ENCODE assay signal across 25 mouse cellular contexts in the genomic region with DNA sequence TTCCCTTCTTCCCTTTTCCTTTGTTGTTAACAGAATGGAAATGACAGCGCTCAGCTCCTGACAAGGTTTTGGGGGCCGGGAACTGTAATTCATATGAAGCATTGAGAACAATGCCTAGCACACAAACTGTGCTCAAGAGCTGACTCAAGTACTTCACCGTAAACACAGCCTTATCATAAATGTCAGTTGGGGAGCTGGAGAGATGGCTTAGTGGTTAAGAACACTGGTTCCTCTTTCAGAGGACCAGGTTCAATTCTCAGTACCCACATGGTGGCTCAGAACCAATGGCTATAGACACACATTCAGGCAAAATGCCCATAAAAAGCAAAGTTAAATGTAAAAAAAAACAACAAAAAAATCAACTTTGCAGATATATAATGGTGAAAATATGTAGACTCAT. TPM values are rescaled to one million over a fixed set of nuclear protein-coding genes. Genes with fewer than 3 reads are reported as not detected.
DNase-seq lines count a peak whose midpoint lies in the region; ATAC-seq and TF ChIP-seq lines count a peak whose summit lies in the region.
"Had no signal": no experiment of that assay in that cellular context is flagged by ENCODE, and none has a peak within 500 bp of the region (broad histone marks: within the 10 kb centered on the region; RNA-seq: fewer than 3 reads in every experiment).

No protein-coding gene starts in this region.

- TF ChIP-seq EP300 in MEL (IDR thresholded peaks at IDR 0.05; ENCODE audit: low read depth in 1 of 2, low read length in 2 of 2): peak; percentile 83 to 85

- H3K4me1 ChIP-seq in MEL (ENCODE audit: control insufficient read depth in 1 of 2, insufficient read depth in 2 of 2, low read length in 2 of 2): peaks cover 4 to 14% of the 10 kb centered on the region in 2 experiments
- H3K4me1 ChIP-seq: embryonic facial prominence, embryonic 12.5 days had no signal

- intact Hi-C loops in left cerebral cortex, adult 2 months (cut with DNase I): no loop called here

- ATAC-seq in common myeloid progenitor, adult 5-6 weeks (replicated peaks; ENCODE audit: low read depth, poor library complexity, severe bottlenecking): peak; percentile 82
- peak; percentile 66 for ATAC-seq in megakaryocyte progenitor cell, adult 5-6 weeks (replicated peaks; ENCODE audit: poor library complexity)
- ATAC-seq: activated CD4-positive, CD25-positive, alpha-beta regulatory T cell, adult 4 months; CD4-positive, CD25-positive, alpha-beta regulatory T cell, adult 4 months; forebrain, embryonic 14.5 days; forebrain, embryonic 16.5 days; Patski had no signal

- no peak for TF ChIP-seq POLR2A in MEL (IDR thresholded peaks at IDR 0.05; ENCODE audit: control insufficient read depth in 1 of 2, insufficient read depth in 1 of 2, low read depth in 1 of 2, low read length in 2 of 2, poor library complexity in 1 of 2)

- H3K9ac ChIP-seq in MEL (ENCODE audit: control insufficient read depth, low read depth, low read length, poor library complexity, severe bottlenecking): no peak overlapping the region
- H3K9ac ChIP-seq: embryonic facial prominence, embryonic 12.5 days; forebrain, embryonic 12.5 days had no signal

- TF ChIP-seq RAD21 in MEL (IDR thresholded peaks at IDR 0.05; ENCODE audit: low read depth, low read length): no peak

- peaks cover 0 to 12% of the 10 kb centered on the region in 2 experiments; a peak in 2 of 4 replicates for H3K36me3 ChIP-seq in MEL (ENCODE audit: control insufficient read depth in 1 of 2, insufficient read depth in 2 of 2, low read length in 2 of 2)
- H3K36me3 ChIP-seq: embryonic facial prominence, embryonic 10.5 days; embryonic facial prominence, embryonic 12.5 days; forebrain, embryonic 12.5 days; G1E had no signal

- H3K4me3 ChIP-seq in MEL (ENCODE audit: control insufficient read depth in 1 of 2, insufficient read depth in 1 of 2, low read depth in 2 of 2, low read length in 2 of 2): no peak overlapping the region
- H3K4me3 ChIP-seq in left cerebral cortex, adult 2 months: no peak overlapping the region
- H3K4me3 ChIP-seq: embryonic facial prominence, embryonic 10.5 days; embryonic facial prominence, embryonic 12.5 days; forebrain, embryonic 12.5 days had no signal

- H3K79me2 ChIP-seq in MEL (ENCODE audit: control insufficient read depth, insufficient read depth, low read length, poor library complexity): no peaks in the 10 kb centered on the region

- H3K27me3 ChIP-seq in MEL (ENCODE audit: control insufficient read depth in 1 of 2, insufficient read depth in 2 of 2, low read length in 2 of 2): 0 out of 4 replicates have a peak, but pooled peaks cover 0 to 2% of the 10 kb centered on the region in 2 experiments
- H3K27me3 ChIP-seq: CH12.LX; embryonic facial prominence, embryonic 12.5 days had no signal

- peak overlapping the region; percentile 63 for H3K27ac ChIP-seq in MEL (ENCODE audit: control insufficient read depth, low read depth, low read length)
- H3K27ac ChIP-seq in left cerebral cortex, adult 2 months: no peak overlapping the region
- H3K27ac ChIP-seq: embryonic facial prominence, embryonic 10.5 days; embryonic facial prominence, embryonic 12.5 days; forebrain, embryonic 12.5 days had no signal

- no peak for TF ChIP-seq CTCF in MEL (IDR thresholded peaks at IDR 0.05 in 2 of 3, conservative IDR thresholded peaks at IDR 0.05 in 1 of 3; ENCODE audit: control insufficient read depth in 1 of 3, insufficient read depth in 1 of 3, low read depth in 2 of 3, low read length in 3 of 3, poor library complexity in 1 of 3, severe bottlenecking in 1 of 3)
- no peak for TF ChIP-seq CTCF in left cerebral cortex, adult 2 months (IDR thresholded peaks at IDR 0.05)

- DNase-seq in MEL (ENCODE audit: low read depth, low spot score): peak; percentile 90
- no peak for DNase-seq in testis, postnatal 14 days (ENCODE audit: low spot score)
- DNase-seq in thymus, postnatal 36 days: no peak
- no peak for DNase-seq in left cerebral cortex, adult 2 months (ENCODE audit: extremely low spot score in 1 of 2, low spot score in 2 of 2)
- DNase-seq: adrenal gland, adult 8-10 months; adrenal gland, postnatal 14 days; adrenal gland, postnatal 36 days; B cell, adult 2 months; cerebellum, adult 18-20 months; cerebellum, adult 8-10 months; cerebellum, adult 9-11 months; cerebellum, postnatal 14 days; cerebellum, postnatal 36 days had no signal

- H3K9me3 ChIP-seq in MEL (replicated peaks; ENCODE audit: insufficient read depth, low read length): no peaks in the 10 kb centered on the region
- H3K9me3 ChIP-seq: embryonic facial prominence, embryonic 10.5 days; embryonic facial prominence, embryonic 12.5 days; forebrain, embryonic 12.5 days; G1E had no signal

TF ChIP-seq in MEL, 35 proteins besides CTCF, POLR2A, EP300 and RAD21:
- TF ChIP-seq TAL1 (IDR thresholded peaks at IDR 0.05; ENCODE audit: low read length): peak; percentile 67
- no peak for TF ChIP-seq KAT2A (conservative IDR thresholded peaks at IDR 0.05; ENCODE audit: low read depth, low read length)
- TF ChIP-seq USF2 (IDR thresholded peaks at IDR 0.05; ENCODE audit: borderline replicate concordance in 1 of 2, insufficient read depth in 1 of 2, low read depth in 1 of 2, low read length in 2 of 2): no peak
- no peak for TF ChIP-seq HCFC1 (IDR thresholded peaks at IDR 0.05; ENCODE audit: low read depth, low read length)
- TF ChIP-seq USF1 (IDR thresholded peaks at IDR 0.05; ENCODE audit: low read depth, low read length): peak; percentile 74
- TF ChIP-seq MYB (IDR thresholded peaks at IDR 0.05; ENCODE audit: low read depth, low read length): peak; percentile 60; the same call in 1 of the 2 replicates
- peak; percentile 96 for TF ChIP-seq TBP (IDR thresholded peaks at IDR 0.05; ENCODE audit: low read depth, low read length)
- peak; percentile 81 for TF ChIP-seq ETS1 (IDR thresholded peaks at IDR 0.05; ENCODE audit: low read depth, low read length)
- TF ChIP-seq JUND (IDR thresholded peaks at IDR 0.05; ENCODE audit: low read depth, low read length): no peak
- TF ChIP-seq GABPA (IDR thresholded peaks at IDR 0.05; ENCODE audit: low read depth, low read length): no peak
- TF ChIP-seq POLR2AphosphoS5 (IDR thresholded peaks at IDR 0.05; ENCODE audit: borderline replicate concordance, low read depth, low read length): no peak
- TF ChIP-seq ELF1 (IDR thresholded peaks at IDR 0.05; ENCODE audit: low read depth, low read length): no peak
- peak; percentile 49; the same call in 1 of the 2 replicates for TF ChIP-seq SIN3A (IDR thresholded peaks at IDR 0.05; ENCODE audit: low read length)
- TF ChIP-seq MYC (IDR thresholded peaks at IDR 0.05; ENCODE audit: low read depth, low read length): peak; percentile 80; the same call in 1 of the 2 replicates
- peak; percentile 68 for TF ChIP-seq TCF12 (IDR thresholded peaks at IDR 0.05; ENCODE audit: low read depth, low read length)
- TF ChIP-seq UBTF (IDR thresholded peaks at IDR 0.05; ENCODE audit: borderline replicate concordance, insufficient read depth, low read depth, low read length): no peak
- TF ChIP-seq MXI1 (IDR thresholded peaks at IDR 0.05; ENCODE audit: low read depth, low read length): 0 out of 2 replicates have a peak, but pooled peaks have one; percentile 26
- TF ChIP-seq ZMIZ1 (IDR thresholded peaks at IDR 0.05; ENCODE audit: low read depth, low read length): no peak
- no peak for TF ChIP-seq ZC3H11A (IDR thresholded peaks at IDR 0.05; ENCODE audit: low read depth, low read length)
- TF ChIP-seq RCOR1 (IDR thresholded peaks at IDR 0.05; ENCODE audit: low read depth, low read length): peak; percentile 52
- no peak for TF ChIP-seq MAX (IDR thresholded peaks at IDR 0.05; ENCODE audit: low read length)
- TF ChIP-seq CHD2 (IDR thresholded peaks at IDR 0.05; ENCODE audit: low read length): no peak
- TF ChIP-seq SMC3 (IDR thresholded peaks at IDR 0.05; ENCODE audit: low read depth, low read length): no peak; the same call in 1 of the 2 replicates
- peak; percentile 83 for TF ChIP-seq GATA1 (IDR thresholded peaks at IDR 0.05; ENCODE audit: low read depth, low read length)
- no peak for TF ChIP-seq MAZ (IDR thresholded peaks at IDR 0.05; ENCODE audit: low read depth, low read length)
- peak; percentile 51; the same call in 1 of the 2 replicates for TF ChIP-seq MAFK (IDR thresholded peaks at IDR 0.05; ENCODE audit: borderline replicate concordance, low read depth, low read length)
- TF ChIP-seq NRF1 (IDR thresholded peaks at IDR 0.05; ENCODE audit: insufficient read depth, low read depth, low read length, poor library complexity, severe bottlenecking): no peak
- peak; percentile 40 for TF ChIP-seq ZNF384 (IDR thresholded peaks at IDR 0.05; ENCODE audit: low read depth, low read length)
- TF ChIP-seq CHD1 (IDR thresholded peaks at IDR 0.05; ENCODE audit: low read depth, low read length): no peak
- TF ChIP-seq NELFE (IDR thresholded peaks at IDR 0.05; ENCODE audit: low read depth, low read length): no peak
- peak; percentile 55; the same call in 1 of the 2 replicates for TF ChIP-seq BHLHE40 (IDR thresholded peaks at IDR 0.05; ENCODE audit: borderline replicate concordance, low read depth, low read length)
- no peak for TF ChIP-seq POLR2AphosphoS2 (IDR thresholded peaks at IDR 0.05; ENCODE audit: low read length)
- TF ChIP-seq ZKSCAN1 (IDR thresholded peaks at IDR 0.05; ENCODE audit: low read depth, low read length): no peak
- no peak for TF ChIP-seq MEF2A (IDR thresholded peaks at IDR 0.05; ENCODE audit: extremely low read depth, insufficient replicate concordance, low read depth, low read length, poor library complexity, severe bottlenecking)
- no peak for TF ChIP-seq E2F4 (IDR thresholded peaks at IDR 0.05; ENCODE audit: borderline replicate concordance, low read depth, low read length)

RNA-seq across cellular contexts. Expression of gene Prdm1, which starts 52.9 kb away (rescaled TPM):
- total RNA-seq in MEL (2012; rRNA removed): not detected in 2 replicates
- under 1 TPM in 1 of 2 experiments, not detected in 1; 0.14 TPM for polyA plus RNA-seq in MEL (2012; ENCODE audit: insufficient read depth in 1 of 2, insufficient read length in 2 of 2, low read depth in 1 of 2, low replicate concordance in 2 of 2, missing spikeins in 1 of 2)
- total RNA-seq in common myeloid progenitor, adult 5-6 weeks (2017): 0.27 TPM in 1 of 2 replicates, not detected in the other
- total RNA-seq in megakaryocyte progenitor cell, adult 5-6 weeks (2015): 0.17 and 0.25 TPM in 2 replicates
- total RNA-seq in megakaryocyte progenitor cell, adult 5-6 weeks (2017): 0.08 and 0.14 TPM in 2 replicates
- total RNA-seq in left cerebral cortex, adult 2 months (2021): under 1 TPM; 0.93 to 0.94 TPM
